Mouse (Mus musculus) CH12.LX (cell line): ENCODE measurements around the gene Diras2. TPM values are rescaled to one million over a fixed set of nuclear protein-coding genes. Genes with fewer than 3 reads are reported as not detected.

ENCODE experiments used
- DNase-seq: peaks from one replicate; pipeline ENCODE4 v3.0.0-alpha.2; 2013; ENCODE audit errors: extremely low read depth
- H3K27ac ChIP-seq: 2 replicates; pipeline ENCODE4 v1.5.1; 2012; ENCODE audit warnings: low read depth, mild to moderate bottlenecking, control low read depth, moderate library complexity; ENCODE audit not compliant: insufficient read depth
- H3K27me3 ChIP-seq: replicated peaks from 2 replicates; pipeline ENCODE3; 2012; ENCODE audit warnings: inconsistent platforms
- H3K36me3 ChIP-seq, 2 experiments: replicated peaks in 1 of 2; 2 replicates each; pipeline versions ENCODE3 to v1.6.1; 2012; ENCODE audit warnings: inconsistent platforms in 1 of 2, low read length in 1 of 2, mild to moderate bottlenecking in 1 of 2, mixed read lengths in 1 of 2, moderate library complexity in 1 of 2; ENCODE audit not compliant: control insufficient read depth in 1 of 2, insufficient read depth in 1 of 2
- H3K4me1 ChIP-seq, 2 experiments: 2 replicates each; pipeline ENCODE4 v1.6.1; 2012; ENCODE audit warnings: inconsistent platforms in 1 of 2, moderate library complexity in 1 of 2; ENCODE audit not compliant: insufficient read depth in 2 of 2, control insufficient read depth in 1 of 2
- H3K4me2 ChIP-seq: 2 replicates; pipeline ENCODE4 v1.6.1; 2012; ENCODE audit warnings: low read depth, mild to moderate bottlenecking, control low read depth; ENCODE audit not compliant: poor library complexity, insufficient read depth, severe bottlenecking
- H3K4me3 ChIP-seq, 3 experiments: fragments of 150-350 bp in 1 of 3; sonication (generic) in 1 of 3; replicated peaks in 1 of 3; 2 replicates each; pipeline versions ENCODE3 to v1.5.1; 2011 to 2012; ENCODE audit warnings: low read depth in 2 of 3, low read length in 2 of 3, mild to moderate bottlenecking in 2 of 3, moderate library complexity in 2 of 3, control low read depth in 1 of 3, improper control_type of control experiment in 1 of 3, inconsistent platforms in 1 of 3, mixed read lengths in 1 of 3; ENCODE audit not compliant: poor library complexity in 1 of 3
- H3K79me2 ChIP-seq: replicated peaks from 2 replicates; pipeline ENCODE4 v1.6.1; 2012; ENCODE audit warnings: mild to moderate bottlenecking, moderate library complexity; ENCODE audit not compliant: control insufficient read depth, poor library complexity, insufficient read depth, severe bottlenecking; ENCODE audit errors: extremely low read depth
- H3K9ac ChIP-seq: 2 replicates; pipeline ENCODE4 v1.6.1; 2012; ENCODE audit warnings: low read depth, mild to moderate bottlenecking, control low read depth, moderate library complexity; ENCODE audit not compliant: insufficient read depth
- H3K9me3 ChIP-seq: replicated peaks from 2 replicates; pipeline ENCODE3; 2012; ENCODE audit warnings: low read length, inconsistent platforms, mixed read lengths
- BHLHE40 ChIP-seq: IDR thresholded peaks from 2 replicates; pipeline ENCODE4 v1.6.1; 2011; ENCODE audit warnings: mild to moderate bottlenecking, low read depth, low read length, improper control_type of control experiment
- CHD1 ChIP-seq: IDR thresholded peaks from 2 replicates; pipeline ENCODE4 v1.6.1; 2012; ENCODE audit warnings: low read depth, low read length, improper control_type of control experiment, inconsistent platforms
- CHD2 ChIP-seq: IDR thresholded peaks from 2 replicates; pipeline ENCODE4 v1.6.1; 2011; ENCODE audit warnings: low read length, improper control_type of control experiment
- CTCF ChIP-seq, 2 experiments: IDR thresholded peaks in 1 of 2; conservative IDR thresholded peaks in 1 of 2; 2 replicates each; pipeline ENCODE4 v1.5.1; 2011 to 2012; ENCODE audit warnings: low read depth in 2 of 2, low read length in 2 of 2, improper control_type of control experiment in 1 of 2, inconsistent platforms in 1 of 2, mild to moderate bottlenecking in 1 of 2, moderate library complexity in 1 of 2
- E2F4 ChIP-seq: IDR thresholded peaks from 2 replicates; pipeline ENCODE4 v1.6.1; 2011; ENCODE audit warnings: low read depth, low read length, improper control_type of control experiment; ENCODE audit not compliant: insufficient replicate concordance
- ELF1 ChIP-seq: IDR thresholded peaks from 2 replicates; pipeline ENCODE4 v1.6.1; 2014; ENCODE audit warnings: low read depth, mild to moderate bottlenecking, inconsistent platforms, low read length, improper control_type of control experiment
- EP300 ChIP-seq: IDR thresholded peaks from 2 replicates; pipeline ENCODE4 v1.6.1; 2011; ENCODE audit warnings: low read length, improper control_type of control experiment
- ETS1 ChIP-seq: conservative IDR thresholded peaks from 2 replicates; pipeline ENCODE4 v1.6.1; 2012; ENCODE audit warnings: low read depth, mild to moderate bottlenecking, inconsistent platforms, low read length, improper control_type of control experiment, moderate library complexity
- HCFC1 ChIP-seq: IDR thresholded peaks from 2 replicates; pipeline ENCODE4 v1.6.1; 2012; ENCODE audit warnings: low read depth, mild to moderate bottlenecking, inconsistent platforms, low read length, improper control_type of control experiment
- IRF4 ChIP-seq: IDR thresholded peaks from 2 replicates; pipeline ENCODE4 v1.6.1; 2014; ENCODE audit warnings: low read depth, mild to moderate bottlenecking, inconsistent platforms, low read length, improper control_type of control experiment
- JUN ChIP-seq: IDR thresholded peaks from 2 replicates; pipeline ENCODE4 v1.6.1; 2011; ENCODE audit warnings: low read depth, mild to moderate bottlenecking, low read length, improper control_type of control experiment, moderate library complexity; ENCODE audit not compliant: insufficient read depth
- JUND ChIP-seq: conservative IDR thresholded peaks from 2 replicates; pipeline ENCODE4 v1.6.1; 2011; ENCODE audit warnings: low read depth, low read length, improper control_type of control experiment
- KAT2A ChIP-seq: IDR thresholded peaks from 2 replicates; pipeline ENCODE4 v1.6.1; 2012; ENCODE audit warnings: low read length, improper control_type of control experiment, inconsistent platforms; ENCODE audit not compliant: insufficient replicate concordance
- MAZ ChIP-seq: IDR thresholded peaks from 2 replicates; pipeline ENCODE4 v1.6.1; 2012; ENCODE audit warnings: low read depth, mild to moderate bottlenecking, inconsistent platforms, low read length, improper control_type of control experiment, moderate library complexity
- MEF2A ChIP-seq: IDR thresholded peaks from 2 replicates; pipeline ENCODE4 v1.6.1; 2014; ENCODE audit warnings: low read depth, mild to moderate bottlenecking, inconsistent platforms, low read length, improper control_type of control experiment, borderline replicate concordance
- MXI1 ChIP-seq: IDR thresholded peaks from 2 replicates; pipeline ENCODE4 v1.6.1; 2011; ENCODE audit warnings: mild to moderate bottlenecking, low read depth, low read length, improper control_type of control experiment
- MYC ChIP-seq: IDR thresholded peaks from 2 replicates; pipeline ENCODE4 v1.6.1; 2011; ENCODE audit warnings: low read depth, mild to moderate bottlenecking, improper control_type of control experiment, low read length
- NELFE ChIP-seq: IDR thresholded peaks from 2 replicates; pipeline ENCODE4 v1.6.1; 2011; ENCODE audit warnings: low read depth, low read length, improper control_type of control experiment
- NRF1 ChIP-seq: IDR thresholded peaks from 2 replicates; pipeline ENCODE4 v1.6.1; 2014; ENCODE audit warnings: low read depth, mild to moderate bottlenecking, inconsistent platforms, low read length, improper control_type of control experiment, moderate library complexity
- PAX5 ChIP-seq: IDR thresholded peaks from 2 replicates; pipeline ENCODE4 v1.6.1; 2012; ENCODE audit warnings: low read length, inconsistent platforms, mixed read lengths
- POLR2A ChIP-seq: IDR thresholded peaks from 2 replicates; pipeline ENCODE4 v1.6.1; 2011; ENCODE audit warnings: low read depth, mild to moderate bottlenecking, improper control_type of control experiment, low read length
- POLR2AphosphoS2 ChIP-seq: IDR thresholded peaks from 2 replicates; pipeline ENCODE4 v1.6.1; 2011; ENCODE audit warnings: low read depth, low read length, improper control_type of control experiment
- RAD21 ChIP-seq: IDR thresholded peaks from 2 replicates; pipeline ENCODE4 v1.6.1; 2011; ENCODE audit warnings: low read depth, mild to moderate bottlenecking, low read length, improper control_type of control experiment, moderate library complexity
- RCOR1 ChIP-seq: conservative IDR thresholded peaks from 2 replicates; pipeline ENCODE4 v1.6.1; 2012; ENCODE audit warnings: low read depth, mild to moderate bottlenecking, inconsistent platforms, low read length, improper control_type of control experiment
- SIN3A ChIP-seq: IDR thresholded peaks from 2 replicates; pipeline ENCODE4 v1.6.1; 2012; ENCODE audit warnings: low read length, improper control_type of control experiment, inconsistent platforms
- SMC3 ChIP-seq: IDR thresholded peaks from 2 replicates; pipeline ENCODE4 v1.6.1; 2011; ENCODE audit warnings: low read depth, low read length, improper control_type of control experiment
- TBP ChIP-seq: conservative IDR thresholded peaks from 2 replicates; pipeline ENCODE4 v1.6.1; 2011; ENCODE audit warnings: low read depth, low read length, improper control_type of control experiment
- TCF12 ChIP-seq: IDR thresholded peaks from 2 replicates; pipeline ENCODE4 v1.6.1; 2014; ENCODE audit warnings: low read depth, mild to moderate bottlenecking, inconsistent platforms, low read length, improper control_type of control experiment
- UBTF ChIP-seq: IDR thresholded peaks from 2 replicates; pipeline ENCODE4 v1.6.1; 2012; ENCODE audit warnings: low read depth, mild to moderate bottlenecking, inconsistent platforms, low read length, improper control_type of control experiment, moderate library complexity
- USF1 ChIP-seq: IDR thresholded peaks from 2 replicates; pipeline ENCODE4 v1.6.1; 2014; ENCODE audit warnings: low read depth, mild to moderate bottlenecking, inconsistent platforms, low read length, improper control_type of control experiment
- USF2 ChIP-seq: conservative IDR thresholded peaks from 2 replicates; pipeline ENCODE4 v1.6.1; 2011; ENCODE audit warnings: low read depth, low read length, improper control_type of control experiment
- ZC3H11A ChIP-seq: IDR thresholded peaks from 2 replicates; pipeline ENCODE4 v1.6.1; 2012; ENCODE audit warnings: low read depth, mild to moderate bottlenecking, inconsistent platforms, low read length, improper control_type of control experiment
- ZKSCAN1 ChIP-seq: IDR thresholded peaks from 2 replicates; pipeline ENCODE4 v1.6.1; 2012; ENCODE audit warnings: low read depth, inconsistent platforms, low read length, improper control_type of control experiment, borderline replicate concordance
- dilution Hi-C: fragments of 300-500 bp; cut with MboI; formaldehyde crosslinking; loops from 2 replicates; pipeline ENCODE4 v1.14.3; 2020; ENCODE audit warnings: low sequenced_read_pairs; ENCODE audit not compliant: extremely low pct_unique_long_range_greater_than_20kb, extremely low pct_ligation_motif_present
- in situ Hi-C: fragments of 300-500 bp; cut with MboI; formaldehyde crosslinking; loops from 3 replicates; pipeline ENCODE4 v1.14.3; 2019; ENCODE audit warnings: low sequenced_read_pairs, low pct_ligation_motif_present, low pct_unique_long_range_greater_than_20kb, mixed read lengths
- polyA plus RNA-seq: library from polyadenylated mRNA; unstranded; fragments of >175 nt; gene quantifications from 2 replicates; pipeline ENCODE4 v1.2.1, GENCODE M21; 2012; ENCODE audit warnings: low read depth; ENCODE audit not compliant: insufficient read length
- total RNA-seq, 2 experiments: library from RNA; depleted of rRNA; stranded (reverse); fragments of 300-350 nt in 1 of 2; fragments of >200 nt in 1 of 2; gene quantifications; 2 replicates each; pipeline ENCODE4 v1.2.3; 2012 to 2014

The Diras2 gene
- total and polyA plus RNA-seq, 3 experiments: 2.8 to 8.5 (median 3.9) TPM

GRCm38 (mm10) chr13:52538588-52539116, 7.6 kb upstream of the Diras2 start (continued):
- TF ChIP-seq USF2 (no peak), BHLHE40 (no peak), CHD1 (no peak; the same call in 1 of the 2 replicates), POLR2A (peak; percentile 34; the same call in 1 of the 2 replicates), UBTF (no peak), MXI1 (peak; percentile 62; the same call in 1 of the 2 replicates), MAZ (no peak), NELFE (peak; percentile 57)

DNA sequence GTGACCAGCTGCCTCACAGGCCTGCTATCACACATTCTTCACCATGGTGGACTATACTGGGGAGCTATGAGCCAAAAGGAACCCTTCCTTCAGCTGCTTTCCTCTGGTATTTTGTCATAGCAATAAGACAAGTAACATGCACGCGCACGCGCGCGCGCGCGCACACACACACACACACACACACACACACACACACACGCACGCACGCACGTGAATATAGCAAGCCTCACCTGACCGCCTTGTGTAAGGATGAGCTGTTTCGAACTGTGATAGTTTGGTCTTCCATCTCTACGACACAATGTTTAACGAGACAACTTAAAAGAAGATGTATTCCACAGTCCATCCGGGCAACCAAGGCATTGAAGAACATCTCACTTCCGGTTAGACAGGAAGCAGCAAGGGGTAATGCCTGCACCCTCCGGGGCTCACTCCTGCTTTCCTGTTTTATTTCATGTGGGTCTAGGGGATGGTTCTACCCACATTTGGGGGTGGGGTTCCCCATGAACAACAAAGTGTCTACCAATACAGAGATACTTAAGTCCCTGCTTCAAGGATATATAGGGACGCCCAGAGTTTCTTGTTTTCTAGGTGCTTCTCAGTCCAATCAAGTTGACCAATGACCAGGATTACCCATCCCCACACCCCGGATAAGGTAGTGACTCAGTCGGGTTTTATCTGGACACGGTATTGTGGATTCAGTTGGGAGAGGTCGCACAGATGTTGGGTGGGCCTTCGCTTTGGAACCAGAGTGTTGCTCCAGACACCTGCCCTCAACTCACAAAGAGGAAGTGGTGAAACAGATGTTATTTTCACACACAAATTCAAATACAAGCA, 6.9 kb upstream of the Diras2 start:
- dilution Hi-C loops (no loop called here), in situ Hi-C loops (no loop called here)
- peaks cover 1% of the 10 kb centered on the region for H3K9me3 ChIP-seq
- peak overlapping the region; percentile 52 for H3K4me2 ChIP-seq
- peak; percentile 84 for DNase-seq
- H3K36me3 ChIP-seq: peaks cover under 1 to 1% of the 10 kb centered on the region in 2 experiments
- H3K27ac ChIP-seq: peak overlapping the region; percentile 90
- H3K9ac ChIP-seq: peak overlapping the region; percentile 73
- peak overlapping the region; percentile 46 to 59 (median 48) for H3K4me3 ChIP-seq
- H3K79me2 ChIP-seq: peaks cover 16% of the 10 kb centered on the region
- peaks cover 46 to 100% of the 10 kb centered on the region in 2 experiments for H3K4me1 ChIP-seq
- H3K27me3 ChIP-seq: no peaks in the 10 kb centered on the region
- no peak for TF ChIP-seq CHD1
- peak; percentile 73 for TF ChIP-seq MEF2A
- TF ChIP-seq ETS1: peak; percentile 91
- no peak for TF ChIP-seq USF1
- TF ChIP-seq JUN: no peak
- TF ChIP-seq UBTF: no peak
- TF ChIP-seq NELFE: peak; percentile 32; the same call in 1 of the 2 replicates
- no peak for TF ChIP-seq PAX5
- peak; percentile 45; the same call in 1 of the 2 replicates for TF ChIP-seq POLR2A
- TF ChIP-seq HCFC1: peak; percentile 53
- 0 out of 2 replicates have a peak, but pooled peaks have one; percentile 38 for TF ChIP-seq KAT2A
- TF ChIP-seq ZKSCAN1: no peak
- TF ChIP-seq USF2: no peak
- 0 out of 2 replicates have a peak, but pooled peaks have one; percentile 8 for TF ChIP-seq JUND
- no peak for TF ChIP-seq ZC3H11A
- TF ChIP-seq MXI1: no peak
- peak; percentile 97 for TF ChIP-seq EP300
- peak; percentile 98 for TF ChIP-seq TCF12
- no peak for TF ChIP-seq CTCF (conservative IDR thresholded peaks at IDR 0.05 in 1 of 2, IDR thresholded peaks at IDR 0.05 in 1 of 2; ENCODE audit: low read depth in 2 of 2, low read length in 2 of 2)
- TF ChIP-seq IRF4: peak; percentile 85
- TF ChIP-seq RCOR1: no peak
- peak; percentile 48; the same call in 1 of the 2 replicates for TF ChIP-seq CHD2
- peak; percentile 70; the same call in 1 of the 2 replicates for TF ChIP-seq SIN3A
- peak; percentile 95 for TF ChIP-seq BHLHE40
- TF ChIP-seq POLR2AphosphoS2: no peak
- no peak for TF ChIP-seq MAZ
- TF ChIP-seq ELF1: peak; percentile 70
- no peak for TF ChIP-seq E2F4
- peak; percentile 73 for TF ChIP-seq NRF1
- no peak for TF ChIP-seq MYC
- TF ChIP-seq TBP: 0 out of 2 replicates have a peak, but pooled peaks have one; percentile 18
- TF ChIP-seq RAD21: peak; percentile 1; the same call in 1 of the 2 replicates
- no peak for TF ChIP-seq SMC3
